Mouse (Mus musculus): ENCODE measurements around the gene Cfap300.
A peak's percentile ranks its signal among the peaks of the same experiment; 100 is the strongest.

The Cfap300 gene

DNA sequence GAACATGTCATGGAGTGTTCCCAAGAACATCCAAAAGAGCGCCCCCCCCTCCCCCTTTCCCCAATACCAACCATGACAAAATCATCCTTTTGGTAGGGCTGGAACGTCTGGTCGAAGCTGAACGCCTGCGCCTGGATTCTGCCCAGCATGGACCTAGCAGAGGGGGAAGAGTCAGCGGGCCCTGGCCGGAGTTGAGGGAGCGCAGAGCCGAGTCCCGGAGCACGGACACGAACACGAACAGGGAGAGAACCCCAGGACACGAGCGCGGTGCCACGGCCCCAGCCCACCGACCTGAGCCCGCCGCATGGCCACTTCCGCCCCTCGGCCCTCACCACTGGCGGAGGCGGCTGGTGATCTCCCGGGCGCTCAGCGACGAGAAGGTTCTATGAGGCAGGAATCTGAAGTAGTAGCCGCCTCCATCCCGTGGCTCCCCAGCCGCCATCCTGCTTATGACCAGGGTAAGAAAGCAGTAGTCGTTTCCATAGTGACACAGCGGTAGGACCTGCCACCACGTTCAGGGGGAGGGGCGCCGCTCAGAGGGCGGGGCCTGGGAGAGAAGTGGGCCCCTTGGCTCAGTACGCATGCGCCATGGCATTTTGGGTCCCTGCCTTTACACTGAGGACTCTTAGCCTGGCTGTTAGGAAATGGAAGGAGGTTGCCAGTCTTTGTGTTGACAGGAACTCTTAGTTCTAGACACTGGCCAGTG is at the start of gene Cfap300:
Cfap300 (minus strand) TSS at position 486 of the 706 bp plus-strand sequence.
- DNase-seq = peak; percentile 96

- DNase-seq = no peak
These were observed 36.3 kb upstream of the Cfap300 start for GRCm38 (mm10) chr9:8078882-8079281.

- peak; percentile 12 for DNase-seq
These were observed 31.7 kb upstream of the Cfap300 start for GRCm38 (mm10) chr9:8074345-8074744.

- no peak for DNase-seq
These were observed 30.7 kb upstream of the Cfap300 start for GRCm38 (mm10) chr9:8073203-8073755.

GRCm38 (mm10) chr9:8059636-8060035 is 17.0 kb upstream of the Cfap300 start:
- no peak for DNase-seq

DNA sequence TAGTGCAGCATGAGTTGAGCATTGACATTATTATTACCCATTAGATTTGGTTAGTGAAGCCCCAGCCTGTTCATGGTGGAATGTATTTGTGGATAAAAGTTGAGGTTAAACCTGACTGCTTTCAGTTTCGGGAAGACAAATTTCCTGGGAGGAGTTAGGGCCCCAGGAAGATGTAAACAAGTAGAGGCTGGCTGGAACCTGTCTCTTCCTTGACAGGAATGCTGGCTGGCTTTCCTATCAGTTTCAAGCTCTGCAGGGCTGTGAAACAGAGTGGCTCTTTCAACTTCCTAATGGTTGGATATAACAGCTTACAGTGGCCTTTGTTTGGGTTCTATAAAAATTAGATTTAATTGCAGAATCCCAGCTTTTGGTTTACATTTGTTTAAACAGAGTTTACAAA is 12.2 kb upstream of the Cfap300 start:
- DNase-seq = no peak

- no peak for DNase-seq
These were observed 393 bp upstream of the Cfap300 start for GRCm38 (mm10) chr9:8043044-8043387.

DNA sequence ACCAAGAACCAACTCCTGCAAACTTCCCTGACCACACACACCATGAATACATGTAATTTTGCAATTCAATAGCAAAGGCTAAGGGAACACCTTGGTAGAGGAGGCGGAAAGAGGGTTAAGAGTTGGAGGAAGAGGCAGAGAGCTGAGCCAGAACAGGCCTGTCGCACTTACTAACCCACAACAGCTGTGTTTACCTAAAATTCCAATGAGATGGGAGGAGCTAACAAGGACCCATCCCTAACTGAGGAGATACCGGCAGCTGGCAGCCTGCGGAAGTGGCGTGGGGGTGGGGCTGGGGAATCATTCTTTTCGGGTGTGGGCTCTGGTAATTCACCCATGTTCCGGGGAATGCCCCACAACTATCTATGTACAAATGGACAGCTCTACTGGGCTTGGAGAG is 7.1 kb downstream of the Cfap300 start:
- no peak for DNase-seq

GRCm38 (mm10) chr9:8035091-8035490 is 7.5 kb downstream of the Cfap300 start:
- no peak for DNase-seq

GRCm38 (mm10) chr9:8034143-8034542 is 8.5 kb downstream of the Cfap300 start:
- DNase-seq = no peak

DNA sequence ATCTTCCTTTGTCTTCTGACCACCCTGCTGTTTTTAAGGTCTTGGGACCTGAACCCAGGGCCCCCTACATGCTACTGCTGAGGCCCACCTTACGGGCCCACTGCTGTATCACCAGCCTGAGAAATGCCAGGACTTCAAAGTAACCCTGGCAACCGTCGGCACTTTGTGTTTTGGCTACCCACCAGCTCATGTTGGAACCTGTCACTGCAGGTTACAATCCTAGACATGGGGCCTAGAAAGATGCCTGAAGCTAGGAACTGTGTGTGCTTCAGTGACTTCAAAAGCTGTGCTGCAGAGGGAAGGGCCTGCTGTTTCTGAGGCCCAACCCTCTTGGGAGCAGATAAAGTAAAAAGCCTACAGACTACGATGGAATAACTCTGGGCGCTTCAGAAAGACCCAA is 9.8 kb downstream of the Cfap300 start:
- DNase-seq = peak; percentile 23

- no peak for DNase-seq
These were observed 24.0 kb downstream of the Cfap300 start for GRCm38 (mm10) chr9:8018609-8019008.

GRCm38 (mm10) chr9:8017253-8017913 is 25.2 kb downstream of the Cfap300 start:
- DNase-seq = no peak

- DNase-seq = peak; percentile 90
These were observed 38.1 kb downstream of the Cfap300 start, which contains the start of gene Yap1 for GRCm38 (mm10) chr9:8004370-8004991. Yap1 (minus strand) TSS chr9:8004596.

- peak; percentile 69 for DNase-seq
These were observed 39.0 kb downstream of the Cfap300 start for GRCm38 (mm10) chr9:8003301-8004271.

DNA sequence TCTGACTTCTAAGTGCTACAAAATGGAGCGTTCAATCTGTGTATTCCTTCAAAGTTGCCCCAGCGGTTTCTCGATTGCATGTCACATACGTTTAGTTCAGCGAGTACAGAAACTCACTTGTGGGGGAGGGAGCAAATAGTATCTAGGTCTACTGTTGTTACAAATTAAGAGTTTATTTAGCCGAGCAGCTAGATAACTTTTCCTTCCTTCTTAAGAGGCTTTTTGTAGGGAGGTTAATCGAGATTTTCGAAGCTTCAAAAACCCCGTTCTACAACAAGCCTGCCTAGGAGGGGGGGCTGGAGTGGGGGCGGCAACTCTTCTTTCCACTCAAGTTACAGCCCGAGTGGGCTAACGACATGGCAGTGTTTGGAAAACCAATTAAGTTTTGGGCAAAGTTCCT is 39.8 kb downstream of the Cfap300 start:
- no peak for DNase-seq

- no peak for DNase-seq
These were observed 41.3 kb downstream of the Cfap300 start for GRCm38 (mm10) chr9:8001352-8001751.

- no peak for DNase-seq
These were observed 48.3 kb downstream of the Cfap300 start for GRCm38 (mm10) chr9:7994275-7994674.

- peak; percentile 23 for DNase-seq
These were observed 50.0 kb downstream of the Cfap300 start for GRCm38 (mm10) chr9:7992651-7993050.

GRCm38 (mm10) chr9:7990897-7991296 is 51.7 kb downstream of the Cfap300 start:
- DNase-seq = no peak

DNA sequence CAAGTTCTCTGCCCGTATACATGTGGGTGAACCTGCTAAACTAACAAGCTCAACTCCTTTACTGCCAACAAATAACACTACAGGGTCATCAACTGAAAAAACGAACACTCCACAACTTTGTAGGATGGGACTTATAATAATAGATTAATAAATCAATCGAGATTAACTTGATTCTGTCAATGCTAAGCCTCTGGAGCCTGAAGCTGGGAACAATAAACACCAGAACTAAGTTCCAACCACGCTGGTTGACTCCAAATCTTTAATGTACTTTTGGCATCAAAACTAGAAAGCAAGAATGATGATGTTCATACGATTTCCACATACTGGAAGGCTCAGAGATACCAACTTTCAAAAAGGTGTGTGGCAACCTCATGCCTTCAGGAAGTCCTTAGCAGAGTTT is 55.5 kb downstream of the Cfap300 start:
- DNase-seq = no peak

DNA sequence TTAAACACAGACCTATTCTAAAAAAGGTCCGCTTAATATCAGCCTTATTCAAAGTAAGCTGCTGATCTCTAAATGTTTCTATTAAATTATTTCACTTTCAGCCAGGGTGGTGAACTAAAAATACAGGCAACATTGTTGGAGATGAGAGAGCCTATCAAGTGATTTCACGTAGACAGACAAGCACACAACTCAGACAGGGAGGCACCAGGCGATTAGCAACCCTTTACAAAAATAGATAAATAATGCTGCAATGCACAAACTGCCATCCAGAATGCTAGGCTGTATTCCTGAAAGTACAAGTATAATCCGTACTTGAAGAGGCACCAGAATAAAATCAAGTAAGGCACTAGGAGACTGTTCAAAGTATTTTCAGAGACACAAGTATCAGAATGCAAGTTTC is 58.3 kb downstream of the Cfap300 start:
- DNase-seq = no peak

DNA sequence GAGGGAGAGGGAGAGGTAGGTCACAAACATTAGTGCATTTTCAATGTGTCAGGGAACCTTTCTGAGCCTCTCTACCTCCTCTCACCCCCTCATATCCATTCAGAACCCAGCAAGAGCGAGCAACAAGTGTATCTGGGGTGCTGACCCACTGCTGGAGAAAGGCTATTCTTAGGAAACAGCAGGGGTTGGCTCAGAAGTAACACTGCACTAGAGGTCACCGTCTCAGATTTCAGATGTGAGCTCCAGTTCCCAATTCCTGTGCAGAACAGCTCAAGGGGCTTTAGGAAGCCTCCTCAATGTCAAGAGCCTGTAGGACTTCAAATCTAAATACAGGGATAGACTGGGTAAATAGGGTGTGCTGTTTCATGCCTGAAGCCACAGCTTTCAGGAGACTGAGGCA is 59.0 kb downstream of the Cfap300 start:
- DNase-seq = no peak
